Mouse (Mus musculus): ENCODE measurements around the gene Wee1. TPM values are rescaled to one million over a fixed set of nuclear protein-coding genes. Genes with fewer than 3 reads are reported as not detected.

Wee1 gene
- total and polyA plus RNA-seq, 2 experiments: 0.40 to 5.3 TPM

DNA sequence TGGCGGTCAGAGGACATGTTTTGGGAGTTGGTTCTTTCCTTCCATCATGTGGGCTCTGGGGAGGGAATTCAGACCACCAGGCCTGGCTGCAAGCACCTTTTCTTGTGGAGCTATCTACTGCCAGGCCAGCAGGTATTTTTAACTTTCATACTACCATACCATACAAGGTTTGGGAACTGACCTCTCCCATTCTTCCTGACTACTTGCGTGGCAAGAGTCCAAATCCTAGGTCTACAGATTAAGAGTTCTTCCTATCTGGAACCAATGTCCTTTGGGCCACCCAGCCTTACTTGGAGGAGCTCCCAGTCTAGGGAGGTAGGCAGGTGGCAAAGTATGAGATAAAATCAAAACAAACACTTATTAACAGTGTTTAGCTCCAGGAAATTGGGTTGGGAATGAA lies 3.4 kb upstream of the Wee1 start:
- Histone ChIP-seq H3K27ac (replicated peaks; ENCODE audit: insufficient read depth, low read depth, low read length) (no peak overlapping the region), H3K4me3 (ENCODE audit: insufficient read depth, low read depth, low read length) (no peak overlapping the region), H3K79me2 (ENCODE audit: control insufficient read depth, insufficient read depth, low read length) (no peaks in the 10 kb centered on the region), H3K36me3 (ENCODE audit: control insufficient read depth, insufficient read depth, low read length) (no peaks in the 10 kb centered on the region), H3K4me1 (ENCODE audit: control insufficient read depth, insufficient read depth, low read length) (peaks cover 4% of the 10 kb centered on the region), H3K9ac (ENCODE audit: low read depth, low read length) (no peak overlapping the region), H3K27me3 (ENCODE audit: control insufficient read depth, insufficient read depth, low read length) (no peaks in the 10 kb centered on the region)
- 87% methylated on average over 2 of the region's 2 CpGs for WGBS
- no peak for TF ChIP-seq CTCF (IDR thresholded peaks at IDR 0.05; ENCODE audit: low read depth, low read length)
- no peak for TF ChIP-seq POLR2A (IDR thresholded peaks at IDR 0.05; ENCODE audit: extremely low read depth, insufficient read depth, low read length)
- DNase-seq (ENCODE audit: extremely low read depth, low read depth, low spot score): no peak

DNA sequence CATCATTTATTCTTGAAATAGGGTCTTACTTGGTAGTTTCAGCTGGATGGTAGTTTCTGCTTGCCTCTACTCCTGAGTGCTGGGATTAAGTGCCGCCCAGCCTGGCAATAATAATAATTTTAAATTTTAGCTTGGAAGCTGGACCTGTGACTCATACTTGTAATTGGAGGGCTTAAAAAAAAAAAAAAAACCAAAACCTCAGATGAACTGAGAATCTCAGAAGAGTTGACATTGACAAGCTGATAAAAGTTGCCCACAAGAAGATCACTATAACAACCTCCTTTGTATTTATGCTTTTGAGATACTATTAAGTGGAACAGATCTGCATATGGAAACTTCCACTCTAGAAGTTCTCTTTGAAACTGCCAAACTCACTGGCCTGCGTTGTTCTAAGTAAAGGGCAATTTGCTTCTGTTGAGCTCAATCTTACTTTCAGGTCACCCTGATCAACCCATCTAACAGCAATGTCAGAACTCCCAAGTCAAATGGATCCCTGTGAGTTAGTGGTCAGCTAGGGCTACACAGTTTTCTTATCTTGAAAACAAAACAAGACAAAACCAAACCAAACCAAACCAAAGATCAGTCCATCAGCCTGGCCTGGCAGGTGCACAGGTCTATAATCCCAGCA lies 1.6 kb upstream of the Wee1 start:
- TF ChIP-seq CTCF (IDR thresholded peaks at IDR 0.05; ENCODE audit: low read depth, low read length) (no peak), POLR2A (IDR thresholded peaks at IDR 0.05; ENCODE audit: extremely low read depth, insufficient read depth, low read length) (no peak)
- Histone ChIP-seq H3K27ac (replicated peaks; ENCODE audit: insufficient read depth, low read depth, low read length) (peak overlapping the region; percentile 23; the same call in 1 of the 2 replicates), H3K4me1 (ENCODE audit: control insufficient read depth, insufficient read depth, low read length) (peaks cover 8% of the 10 kb centered on the region), H3K27me3 (ENCODE audit: control insufficient read depth, insufficient read depth, low read length) (no peaks in the 10 kb centered on the region), H3K9ac (ENCODE audit: low read depth, low read length) (no peak overlapping the region), H3K36me3 (ENCODE audit: control insufficient read depth, insufficient read depth, low read length) (no peaks in the 10 kb centered on the region), H3K79me2 (ENCODE audit: control insufficient read depth, insufficient read depth, low read length) (no peaks in the 10 kb centered on the region), H3K4me3 (ENCODE audit: insufficient read depth, low read depth, low read length) (no peak overlapping the region)
- 64% methylated on average over 2 of the region's 2 CpGs for WGBS
- DNase-seq (ENCODE audit: extremely low read depth, low read depth, low spot score): no peak

GRCm38 (mm10) chr7:110121162-110121515 lies 707 bp upstream of the Wee1 start:
- WGBS: 2% methylated on average over 9 of the region's 9 CpGs
- Histone ChIP-seq H3K4me3 (ENCODE audit: insufficient read depth, low read depth, low read length) (peak overlapping the region; percentile 41), H3K9ac (ENCODE audit: low read depth, low read length) (peak overlapping the region; percentile 54), H3K79me2 (ENCODE audit: control insufficient read depth, insufficient read depth, low read length) (no peaks in the 10 kb centered on the region), H3K27ac (replicated peaks; ENCODE audit: insufficient read depth, low read depth, low read length) (peak overlapping the region; percentile 74), H3K27me3 (ENCODE audit: control insufficient read depth, insufficient read depth, low read length) (no peaks in the 10 kb centered on the region), H3K36me3 (ENCODE audit: control insufficient read depth, insufficient read depth, low read length) (no peaks in the 10 kb centered on the region), H3K4me1 (ENCODE audit: control insufficient read depth, insufficient read depth, low read length) (peaks cover 8% of the 10 kb centered on the region)
- TF ChIP-seq CTCF (IDR thresholded peaks at IDR 0.05; ENCODE audit: low read depth, low read length): no peak
- TF ChIP-seq POLR2A (IDR thresholded peaks at IDR 0.05; ENCODE audit: extremely low read depth, insufficient read depth, low read length): no peak
- no peak for DNase-seq (ENCODE audit: extremely low read depth, low read depth, low spot score)

- peak overlapping the region; percentile 91 for H3K4me3 ChIP-seq (ENCODE audit: insufficient read depth, low read depth, low read length)
- H3K27me3 ChIP-seq (ENCODE audit: control insufficient read depth, insufficient read depth, low read length): no peaks in the 10 kb centered on the region
- peaks cover 2% of the 10 kb centered on the region; the same call in 1 of the 2 replicates for H3K36me3 ChIP-seq (ENCODE audit: control insufficient read depth, insufficient read depth, low read length)
- no peak for DNase-seq (ENCODE audit: extremely low read depth, low read depth, low spot score)
- peak overlapping the region; percentile 96 for H3K9ac ChIP-seq (ENCODE audit: low read depth, low read length)
- no peak for TF ChIP-seq CTCF (IDR thresholded peaks at IDR 0.05; ENCODE audit: low read depth, low read length)
- TF ChIP-seq POLR2A (IDR thresholded peaks at IDR 0.05; ENCODE audit: extremely low read depth, insufficient read depth, low read length): no peak
- WGBS: 1% methylated on average over 25 of the region's 27 CpGs
- peak overlapping the region; percentile 86 for H3K27ac ChIP-seq (replicated peaks; ENCODE audit: insufficient read depth, low read depth, low read length)
- peaks cover 8% of the 10 kb centered on the region for H3K4me1 ChIP-seq (ENCODE audit: control insufficient read depth, insufficient read depth, low read length)
- H3K79me2 ChIP-seq (ENCODE audit: control insufficient read depth, insufficient read depth, low read length): no peaks in the 10 kb centered on the region
Measured at GRCm38 (mm10) chr7:110122289-110122564, 381 bp downstream of the Wee1 start.

DNA sequence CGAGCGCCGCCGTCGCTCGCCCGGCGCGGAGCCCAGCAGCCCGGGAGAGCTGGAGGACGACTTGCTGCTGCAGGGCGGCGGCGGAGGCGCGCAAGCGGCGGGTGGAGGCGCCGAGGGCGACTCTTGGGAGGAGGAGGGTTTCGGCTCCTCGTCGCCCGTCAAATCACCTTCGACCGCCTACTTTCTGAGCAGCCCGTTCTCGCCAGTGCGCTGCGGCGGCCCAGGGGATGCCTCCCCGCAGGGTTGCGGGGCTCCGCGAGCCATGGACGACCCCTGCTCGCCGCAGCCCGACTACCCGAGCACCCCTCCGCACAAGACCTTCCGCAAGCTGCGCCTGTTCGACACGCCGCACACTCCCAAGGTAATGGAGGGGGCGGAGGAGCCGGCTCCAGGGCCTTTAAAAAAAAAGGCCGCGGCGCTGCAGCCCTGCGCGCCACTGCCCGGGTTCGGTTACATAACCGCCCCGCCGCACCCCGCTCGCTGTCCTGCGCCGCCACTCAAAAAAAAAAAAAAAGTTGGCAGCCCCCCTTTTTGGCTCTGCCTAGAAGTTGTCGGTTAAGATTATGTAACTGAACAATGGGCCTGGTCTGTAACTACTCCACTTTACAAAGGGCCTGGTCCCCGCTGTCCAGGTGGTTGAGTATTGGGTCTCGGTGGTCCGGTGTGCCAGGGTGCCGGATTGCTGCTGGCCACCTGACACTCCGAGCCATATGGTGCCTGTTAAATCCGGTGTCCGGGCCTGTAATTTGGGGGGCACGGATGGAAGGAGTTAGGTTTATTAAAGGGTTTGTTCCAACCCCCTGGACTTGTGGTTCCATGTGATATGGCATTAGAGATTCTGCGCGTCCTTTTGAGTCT lies 948 bp downstream of the Wee1 start:
- peak; percentile 78 for DNase-seq (ENCODE audit: extremely low read depth, low read depth, low spot score)
- Histone ChIP-seq H3K4me3 (ENCODE audit: insufficient read depth, low read depth, low read length) (peak overlapping the region; percentile 91), H3K9ac (ENCODE audit: low read depth, low read length) (peak overlapping the region; percentile 96), H3K27me3 (ENCODE audit: control insufficient read depth, insufficient read depth, low read length) (no peaks in the 10 kb centered on the region), H3K4me1 (ENCODE audit: control insufficient read depth, insufficient read depth, low read length) (peaks cover 8% of the 10 kb centered on the region), H3K36me3 (ENCODE audit: control insufficient read depth, insufficient read depth, low read length) (peaks cover 3% of the 10 kb centered on the region; the same call in 1 of the 2 replicates), H3K27ac (replicated peaks; ENCODE audit: insufficient read depth, low read depth, low read length) (peak overlapping the region; percentile 95), H3K79me2 (ENCODE audit: control insufficient read depth, insufficient read depth, low read length) (no peaks in the 10 kb centered on the region)
- under 1% methylated on average over 74 of the region's 74 CpGs for WGBS
- no peak for TF ChIP-seq CTCF (IDR thresholded peaks at IDR 0.05; ENCODE audit: low read depth, low read length)
- TF ChIP-seq POLR2A (IDR thresholded peaks at IDR 0.05; ENCODE audit: extremely low read depth, insufficient read depth, low read length): peak; percentile 52; the same call in 1 of the 2 replicates
